ENCODE assay signal across 1 mouse cellular context in the genomic region with DNA sequence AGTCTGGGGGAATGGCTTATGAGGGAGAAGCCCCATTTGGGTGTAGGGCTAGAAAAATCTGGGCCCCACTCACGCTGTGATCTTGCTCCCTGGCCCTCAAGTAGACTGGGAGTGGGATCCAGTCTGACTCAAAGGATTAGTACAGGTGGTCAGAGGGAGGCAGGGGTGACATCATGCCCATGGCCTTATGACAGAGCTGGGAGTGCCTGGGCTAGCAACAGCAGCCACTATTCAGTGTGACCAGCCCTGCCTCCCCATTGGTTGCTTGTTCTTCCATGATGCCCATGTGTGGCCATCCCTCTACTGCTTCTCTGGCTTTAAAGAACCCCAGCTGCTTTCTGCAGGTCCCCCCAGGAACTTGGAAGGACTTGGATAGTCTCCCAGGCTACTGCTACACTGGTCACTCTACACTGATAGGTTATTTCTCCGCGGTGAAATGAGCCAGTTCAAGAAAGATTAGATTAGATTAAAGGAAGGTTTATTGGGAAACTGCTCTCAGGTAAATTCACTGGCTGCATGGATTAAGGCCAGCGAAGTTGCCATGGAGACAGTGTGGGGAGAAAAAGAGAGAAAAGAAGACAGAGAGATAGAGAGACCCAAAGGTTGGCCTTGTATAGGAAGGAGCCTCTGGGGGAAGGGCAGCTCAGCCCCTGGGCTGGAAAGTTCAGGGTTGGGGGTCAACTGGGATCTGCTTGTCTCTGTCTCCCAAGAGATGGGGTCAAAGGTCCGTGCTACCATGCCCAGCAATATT.
TF ChIP-seq lines count a peak whose summit lies in the region.

No protein-coding gene starts in this region.

TF ChIP-seq in MEL, 35 proteins besides CTCF, POLR2A, EP300 and RAD21:
- TF ChIP-seq POLR2AphosphoS2 (IDR thresholded peaks at IDR 0.05; ENCODE audit: low read length) (no peak), TAL1 (IDR thresholded peaks at IDR 0.05; ENCODE audit: low read length) (no peak), MYC (IDR thresholded peaks at IDR 0.05; ENCODE audit: low read depth, low read length) (no peak), MXI1 (IDR thresholded peaks at IDR 0.05; ENCODE audit: low read depth, low read length) (no peak), ZC3H11A (IDR thresholded peaks at IDR 0.05; ENCODE audit: low read depth, low read length) (no peak), MAFK (IDR thresholded peaks at IDR 0.05; ENCODE audit: borderline replicate concordance, low read depth, low read length) (no peak), SMC3 (IDR thresholded peaks at IDR 0.05; ENCODE audit: low read depth, low read length) (no peak), KAT2A (conservative IDR thresholded peaks at IDR 0.05; ENCODE audit: low read depth, low read length) (no peak)
